Mouse (Mus musculus): ENCODE data around the gene Tubb3.

Tubb3 gene

DNA sequence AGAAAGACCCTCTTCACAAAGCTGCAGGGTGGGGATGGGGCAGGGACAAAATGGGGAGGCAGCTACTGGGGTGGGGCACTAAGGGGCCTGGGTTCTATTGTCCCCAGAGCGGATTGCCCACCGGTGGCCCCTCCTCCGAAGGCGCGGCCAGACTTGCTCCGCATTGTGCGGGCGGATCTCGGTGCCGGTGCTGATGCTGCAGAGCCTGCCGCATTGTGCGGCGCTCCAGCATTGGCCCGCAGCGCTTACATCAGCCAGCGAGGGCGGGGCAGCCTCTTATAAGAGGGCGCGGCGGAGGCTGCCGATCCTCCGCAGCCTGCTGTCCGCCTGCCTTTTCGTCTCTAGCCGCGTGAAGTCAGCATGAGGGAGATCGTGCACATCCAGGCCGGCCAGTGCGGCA, at the start of gene Tubb3:
Tubb3 (plus strand) TSS at position 179 of the 400 bp plus-strand sequence.
- peak; percentile 34 to 54 for DNase-seq (ENCODE audit: low spot score in 2 of 2)

DNA sequence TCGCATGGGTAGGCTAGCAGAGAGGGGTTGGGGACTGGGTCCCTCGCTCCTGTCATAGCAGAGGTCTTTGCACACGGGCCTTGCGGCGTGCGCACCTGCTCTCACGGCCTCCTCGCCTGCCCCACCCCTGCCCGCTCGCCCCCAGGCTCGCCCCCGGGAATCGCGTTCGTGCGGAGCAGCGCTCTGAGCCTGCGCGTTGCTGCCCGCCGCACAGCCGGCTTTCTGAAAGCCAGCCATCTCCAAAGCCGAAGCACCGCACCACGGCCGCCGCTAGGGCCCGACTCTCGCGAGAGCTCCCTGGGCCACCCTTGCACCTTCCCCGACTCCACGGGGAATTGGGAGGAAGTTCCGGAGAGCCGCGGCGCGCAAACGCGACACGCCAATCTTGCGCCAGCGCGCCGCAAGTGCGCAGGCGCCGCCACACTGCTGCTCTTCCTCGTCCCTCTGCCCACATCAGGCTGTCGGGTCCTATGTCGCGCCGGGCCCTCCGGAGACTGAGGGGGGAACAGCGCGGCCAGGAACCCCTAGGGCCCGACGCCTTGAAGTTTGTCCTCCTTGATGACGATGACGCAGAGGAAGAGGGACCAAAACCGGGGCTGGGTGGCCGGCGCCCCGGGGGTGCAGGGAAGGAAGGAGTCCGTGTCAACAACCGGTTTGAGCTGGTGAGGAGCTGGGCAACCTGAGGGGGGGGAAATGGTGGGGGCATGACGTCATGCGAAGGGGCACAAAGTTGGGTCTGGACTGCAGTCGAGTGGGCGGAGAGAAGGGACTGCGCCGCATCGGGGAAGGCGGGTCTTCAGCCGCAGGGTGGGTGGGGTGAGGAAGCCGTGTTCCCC, 37.6 kb upstream of the Tubb3 start, which contains the start of gene Tcf25:
Tcf25 (plus strand) TSS at position 351 of the 836 bp plus-strand sequence.
- peak; percentile 96 to 97 for DNase-seq (ENCODE audit: low spot score in 2 of 2)

DNA sequence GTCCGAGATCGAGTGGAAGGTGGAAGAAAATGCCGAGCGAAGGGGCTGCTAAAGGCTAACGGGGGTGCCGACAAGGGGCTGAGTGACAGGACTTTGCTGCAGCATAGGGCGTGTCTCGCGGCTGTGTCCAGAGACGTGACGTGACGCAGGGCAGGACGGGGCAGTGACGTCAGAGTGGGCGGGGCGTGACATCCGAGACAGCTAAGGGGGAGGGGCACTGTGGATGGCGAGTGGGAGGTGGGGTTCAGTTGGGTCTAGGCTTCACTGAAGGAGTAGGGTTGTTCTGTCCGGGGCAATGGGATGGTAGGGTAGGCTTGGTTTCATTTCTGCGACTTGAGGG, 37.0 kb upstream of the Tubb3 start:
- peak; percentile 89 to 91 for DNase-seq (ENCODE audit: low spot score in 2 of 2)

DNA sequence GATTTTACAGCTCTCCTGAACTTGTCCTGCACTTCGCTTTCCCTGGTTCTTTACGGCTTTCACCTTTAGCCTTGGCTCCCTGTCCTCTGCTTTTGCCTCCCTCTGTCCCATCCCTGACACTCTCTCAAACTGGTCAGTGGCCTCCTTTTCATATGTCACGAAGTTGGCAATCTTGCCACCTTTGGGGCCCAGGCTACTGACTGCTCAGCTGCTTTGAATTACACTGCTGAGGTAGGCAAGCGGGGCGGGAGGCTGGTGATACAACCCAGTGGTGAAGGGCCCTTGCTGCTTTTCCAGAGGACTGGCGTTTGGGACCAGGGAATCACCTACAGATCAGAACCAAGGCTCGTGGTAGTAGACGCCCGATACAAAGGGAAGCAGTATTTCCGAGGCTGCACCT, 35.5 kb upstream of the Tubb3 start:
- DNase-seq (ENCODE audit: low spot score in 2 of 2) = no peak

DNA sequence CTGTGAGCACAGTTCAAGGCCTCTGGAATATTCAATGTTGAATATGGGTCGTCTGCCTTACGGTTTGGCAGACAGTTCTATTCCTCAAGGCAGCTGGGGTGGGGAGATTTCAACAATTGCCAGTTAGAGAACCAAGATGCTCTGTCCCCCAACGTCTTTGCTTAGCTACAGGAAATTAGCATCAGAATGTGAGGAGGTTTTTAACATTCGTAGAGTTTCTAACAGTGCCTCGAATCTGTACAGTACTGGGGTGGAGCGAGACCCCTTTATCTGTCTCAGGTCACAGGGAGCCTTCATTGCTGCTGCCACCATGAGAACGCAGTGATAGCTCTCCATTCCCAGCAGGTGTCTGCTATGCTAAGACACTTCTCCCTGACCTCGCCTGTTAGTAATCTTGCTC, 35.1 kb upstream of the Tubb3 start:
- no peak for DNase-seq (ENCODE audit: low spot score in 2 of 2)

DNA sequence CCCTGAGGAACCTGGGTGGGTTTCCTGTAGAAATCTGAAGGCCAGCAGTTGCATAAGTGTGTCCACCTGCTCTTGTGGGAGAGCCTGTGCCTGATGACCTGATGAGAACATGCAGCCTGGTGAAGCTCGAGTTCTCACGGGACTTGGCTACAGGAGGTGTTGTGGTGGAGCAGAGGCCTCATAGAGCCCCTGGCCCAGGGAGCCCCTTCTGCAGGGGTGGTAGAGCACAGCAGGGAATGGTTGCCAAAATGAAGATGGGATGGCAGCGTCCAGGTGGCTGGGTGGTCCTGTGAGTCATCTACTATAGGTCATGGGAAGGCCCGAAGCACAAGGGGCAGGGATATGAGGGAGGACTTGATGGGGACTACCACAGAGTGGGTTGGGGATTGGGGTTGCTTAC, 29.5 kb upstream of the Tubb3 start:
- no peak for DNase-seq (ENCODE audit: low spot score in 2 of 2)

DNA sequence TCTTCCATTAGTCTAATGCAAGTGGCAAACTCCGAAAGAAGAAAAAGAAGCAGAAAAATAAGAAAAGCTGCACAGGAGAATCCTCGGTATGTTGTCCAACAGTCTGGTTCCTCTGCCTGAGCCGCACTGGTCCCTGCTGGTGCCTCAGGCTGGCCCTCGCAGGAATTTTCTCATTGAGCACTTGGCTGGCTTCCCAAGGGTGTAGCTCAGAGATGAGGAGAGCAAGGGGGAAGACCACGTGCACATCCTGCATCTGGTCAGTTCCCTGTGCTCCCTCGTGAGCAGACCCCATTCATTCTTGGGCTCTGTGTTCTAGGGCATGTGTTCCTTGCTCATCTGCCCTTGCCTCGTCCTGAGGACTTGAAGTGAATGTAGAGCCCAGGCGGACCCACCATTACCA, 28.7 kb upstream of the Tubb3 start:
- DNase-seq (ENCODE audit: low spot score in 2 of 2) = no peak

DNA sequence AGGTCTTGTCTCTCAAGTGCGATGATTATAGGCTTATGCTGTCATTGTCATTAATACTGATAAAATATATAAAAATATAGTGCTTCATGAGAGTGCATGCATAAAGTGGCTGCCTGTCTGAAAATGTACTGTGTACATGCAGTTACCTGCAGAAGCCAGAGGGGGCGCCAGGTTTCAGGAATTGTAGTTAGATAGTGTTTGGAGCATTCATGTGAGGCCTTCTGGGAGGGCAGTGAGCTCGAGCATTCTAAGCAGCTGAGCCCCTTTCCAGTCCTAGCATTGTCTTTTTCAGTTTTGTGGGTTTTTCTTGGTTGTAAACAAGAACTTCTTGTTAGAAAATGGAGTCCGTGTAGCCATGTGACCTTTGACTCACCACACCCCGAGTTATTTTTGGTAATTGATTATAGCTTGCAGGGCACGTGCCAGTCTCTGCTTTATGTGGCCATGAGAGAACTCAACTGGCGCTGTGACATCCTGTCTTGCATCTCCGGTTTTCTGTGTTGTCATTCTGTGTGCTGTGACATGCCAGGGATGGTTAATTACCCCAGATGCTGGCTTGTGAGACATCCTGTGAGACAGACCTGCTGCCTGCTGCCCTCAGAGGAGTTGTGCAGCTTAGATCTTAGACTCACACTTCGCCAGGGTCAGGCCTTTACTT, 26.2 kb upstream of the Tubb3 start:
- DNase-seq (ENCODE audit: low spot score in 2 of 2) = no peak

DNA sequence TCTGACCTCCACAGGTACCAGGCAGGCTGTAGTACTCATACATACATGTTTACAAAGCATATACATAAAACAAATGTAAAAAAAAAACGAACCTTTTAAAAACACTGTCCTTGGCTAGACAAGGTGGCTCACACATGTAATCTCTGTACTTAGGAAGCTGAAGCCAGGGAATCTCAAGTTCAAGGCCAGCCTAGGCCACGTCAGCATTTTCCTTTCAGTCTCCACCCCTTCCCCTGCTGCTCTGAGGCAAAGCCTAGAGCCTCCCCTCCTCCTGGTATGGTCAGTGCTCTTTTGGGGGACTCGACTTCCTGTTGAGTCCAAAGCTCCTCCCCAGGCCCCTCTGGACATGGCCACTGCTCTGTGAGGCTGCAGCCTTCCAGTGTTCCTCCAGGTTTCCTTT, 24.2 kb upstream of the Tubb3 start:
- DNase-seq (ENCODE audit: low spot score in 2 of 2) = no peak

DNA sequence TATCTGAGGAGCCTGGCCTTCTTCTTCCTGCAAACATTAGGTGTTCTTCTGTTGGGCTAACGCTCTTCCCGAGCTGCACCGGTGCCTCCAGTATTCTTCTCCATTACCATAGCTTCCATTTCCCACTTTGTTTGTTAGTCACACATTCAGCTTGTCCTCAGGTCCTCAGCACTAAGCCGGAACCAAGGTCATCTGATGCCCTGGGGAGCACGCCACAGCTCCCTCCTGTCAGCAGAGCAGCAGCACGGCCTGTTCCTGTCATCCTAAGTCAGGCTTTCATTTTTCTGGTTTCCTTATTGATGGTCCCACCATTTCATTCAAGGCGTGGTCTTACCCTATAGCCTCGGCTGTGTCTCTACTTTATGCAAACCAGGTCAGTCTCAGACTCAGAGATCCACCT, 23.4 kb upstream of the Tubb3 start:
- DNase-seq (ENCODE audit: low spot score in 2 of 2) = no peak

DNA sequence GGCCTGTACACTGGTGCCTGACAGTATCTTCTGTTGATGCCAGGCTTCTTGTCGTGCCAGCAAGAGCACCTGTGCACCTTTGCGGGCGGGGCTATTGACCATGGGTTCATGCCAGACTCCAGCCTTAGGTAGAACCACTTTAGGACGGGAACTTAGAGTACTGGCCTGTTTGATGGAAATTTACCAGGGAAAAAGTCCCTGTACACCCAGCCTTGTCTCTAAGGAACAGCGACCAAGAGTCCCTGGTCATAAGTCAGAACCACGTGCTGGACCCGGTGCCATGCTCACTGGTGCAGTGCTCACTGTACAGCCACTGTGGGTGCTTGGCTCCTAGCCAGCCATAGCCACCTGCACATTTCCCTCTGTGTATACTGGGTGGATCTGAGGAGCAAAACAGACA, 22.2 kb upstream of the Tubb3 start:
- DNase-seq (ENCODE audit: low spot score in 2 of 2) = no peak

DNA sequence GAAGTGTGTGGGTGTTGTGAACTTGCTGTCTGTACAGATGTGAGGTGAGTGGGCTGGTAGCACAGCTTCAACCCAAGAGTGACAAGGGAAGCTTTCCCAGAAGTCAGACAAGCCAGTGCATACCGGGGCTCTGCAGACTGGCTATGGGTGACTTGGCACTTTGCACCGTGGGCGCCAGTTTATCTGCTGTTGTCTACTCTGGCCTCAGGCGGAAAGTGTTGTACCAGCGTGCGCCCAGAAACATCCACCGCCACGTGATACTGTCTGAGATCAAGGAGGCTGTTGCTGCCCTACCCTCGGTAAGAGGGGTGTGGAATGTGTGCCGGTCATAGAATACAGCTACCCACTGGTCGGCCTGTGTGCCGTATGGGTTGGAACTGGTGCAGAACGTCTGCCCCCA, 12.9 kb upstream of the Tubb3 start:
- no peak for DNase-seq (ENCODE audit: low spot score in 2 of 2)

DNA sequence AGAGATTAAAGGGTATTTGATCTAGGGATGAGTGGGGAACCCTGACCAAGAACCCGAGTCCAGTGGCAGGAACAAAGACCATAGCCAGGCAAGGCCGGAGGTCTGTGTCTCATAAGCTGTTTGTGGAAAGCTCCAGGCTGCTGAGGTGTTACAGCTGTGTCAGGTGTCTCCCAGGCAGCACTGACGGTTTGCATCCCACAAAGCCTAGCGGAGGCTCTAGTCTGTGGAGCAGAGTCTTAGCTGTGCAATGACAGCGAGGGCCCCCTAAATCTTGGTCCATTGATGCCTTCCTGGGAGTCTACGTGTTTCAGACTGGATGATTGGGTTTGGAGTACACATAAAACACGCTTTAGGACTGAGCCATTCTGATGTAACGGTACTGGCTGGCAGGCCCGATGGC, 9.3 kb upstream of the Tubb3 start:
- DNase-seq (ENCODE audit: low spot score in 2 of 2) = no peak

DNA sequence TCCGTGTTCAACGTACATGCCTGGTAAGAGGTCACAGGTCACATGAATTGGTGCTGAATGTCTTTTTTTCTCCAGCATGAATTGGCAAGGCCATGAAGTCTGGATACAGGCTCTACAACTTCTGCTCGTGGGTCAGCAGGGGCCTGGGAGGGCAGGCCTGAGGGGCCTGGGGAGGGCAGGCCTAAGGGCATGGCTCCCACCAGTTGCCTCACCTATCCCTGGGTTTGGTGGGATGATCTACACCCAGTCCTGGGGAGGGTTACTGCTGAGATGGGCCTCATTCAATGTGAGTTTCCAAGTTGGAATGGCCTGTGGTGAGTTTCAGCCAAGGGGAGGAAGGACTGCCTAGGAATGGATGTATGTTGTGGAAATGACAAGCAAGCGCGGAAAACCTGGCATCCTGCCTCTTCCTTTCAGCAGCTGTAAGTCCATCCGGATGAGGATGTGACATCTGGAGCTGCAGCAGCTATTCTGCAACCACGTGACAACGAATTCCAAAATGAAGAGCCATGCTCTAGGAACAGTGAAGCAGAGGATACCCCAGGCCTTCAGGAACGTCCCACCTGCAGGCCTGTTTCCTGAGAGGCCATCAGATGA, 8.4 kb upstream of the Tubb3 start:
- DNase-seq (ENCODE audit: low spot score in 2 of 2) = no peak

DNA sequence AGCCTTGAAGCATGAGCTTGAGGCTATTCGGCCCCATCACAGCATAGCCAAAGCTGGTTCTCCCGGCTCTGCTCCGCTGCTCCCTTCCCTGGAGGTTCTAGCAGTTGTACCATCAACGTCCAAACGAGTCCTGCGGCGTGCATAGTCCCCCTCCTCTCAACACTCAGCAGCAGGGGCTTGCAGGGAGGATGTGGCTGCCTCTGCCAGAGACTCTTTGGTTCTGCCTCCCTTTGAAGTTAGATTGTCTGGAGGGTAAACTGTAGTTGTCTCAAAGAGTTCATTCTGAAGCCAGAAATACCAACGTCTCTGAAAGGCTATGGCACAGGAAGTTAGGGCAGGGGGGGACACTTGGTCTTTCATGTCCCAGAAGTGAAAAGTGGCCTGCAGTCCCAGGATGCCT, 6.7 kb upstream of the Tubb3 start:
- no peak for DNase-seq (ENCODE audit: low spot score in 2 of 2)

DNA sequence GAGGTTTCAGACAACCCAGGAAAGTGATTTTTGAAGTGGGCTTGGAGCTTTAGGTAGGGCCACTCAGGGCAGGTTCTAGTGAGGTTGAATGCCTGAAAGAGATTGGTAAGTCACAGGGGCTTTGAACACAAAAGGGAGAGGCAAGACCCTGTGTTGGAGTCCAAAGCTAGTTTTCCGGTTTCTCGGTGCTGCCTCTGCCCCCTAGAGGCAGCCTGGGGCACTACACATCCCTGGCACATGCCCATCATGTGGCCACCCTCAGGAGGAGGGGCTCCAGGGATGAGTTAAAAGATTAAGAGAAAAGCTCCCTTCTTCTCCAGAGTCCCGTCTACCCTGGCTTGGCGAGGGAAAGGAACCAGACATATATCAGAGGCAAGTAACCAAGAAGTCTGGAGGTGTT, 4.4 kb upstream of the Tubb3 start, which contains the start of gene Mc1r:
Mc1r (plus strand) TSS at position 322 of the 400 bp plus-strand sequence.
- peak; percentile 37 to 50 for DNase-seq (ENCODE audit: low spot score in 2 of 2)

DNA sequence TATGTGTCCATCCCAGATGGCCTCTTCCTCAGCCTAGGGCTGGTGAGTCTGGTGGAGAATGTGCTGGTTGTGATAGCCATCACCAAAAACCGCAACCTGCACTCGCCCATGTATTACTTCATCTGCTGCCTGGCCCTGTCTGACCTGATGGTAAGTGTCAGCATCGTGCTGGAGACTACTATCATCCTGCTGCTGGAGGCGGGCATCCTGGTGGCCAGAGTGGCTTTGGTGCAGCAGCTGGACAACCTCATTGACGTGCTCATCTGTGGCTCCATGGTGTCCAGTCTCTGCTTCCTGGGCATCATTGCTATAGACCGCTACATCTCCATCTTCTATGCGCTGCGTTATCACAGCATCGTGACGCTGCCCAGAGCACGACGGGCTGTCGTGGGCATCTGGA, 3.6 kb upstream of the Tubb3 start:
- no peak for DNase-seq (ENCODE audit: low spot score in 2 of 2)

DNA sequence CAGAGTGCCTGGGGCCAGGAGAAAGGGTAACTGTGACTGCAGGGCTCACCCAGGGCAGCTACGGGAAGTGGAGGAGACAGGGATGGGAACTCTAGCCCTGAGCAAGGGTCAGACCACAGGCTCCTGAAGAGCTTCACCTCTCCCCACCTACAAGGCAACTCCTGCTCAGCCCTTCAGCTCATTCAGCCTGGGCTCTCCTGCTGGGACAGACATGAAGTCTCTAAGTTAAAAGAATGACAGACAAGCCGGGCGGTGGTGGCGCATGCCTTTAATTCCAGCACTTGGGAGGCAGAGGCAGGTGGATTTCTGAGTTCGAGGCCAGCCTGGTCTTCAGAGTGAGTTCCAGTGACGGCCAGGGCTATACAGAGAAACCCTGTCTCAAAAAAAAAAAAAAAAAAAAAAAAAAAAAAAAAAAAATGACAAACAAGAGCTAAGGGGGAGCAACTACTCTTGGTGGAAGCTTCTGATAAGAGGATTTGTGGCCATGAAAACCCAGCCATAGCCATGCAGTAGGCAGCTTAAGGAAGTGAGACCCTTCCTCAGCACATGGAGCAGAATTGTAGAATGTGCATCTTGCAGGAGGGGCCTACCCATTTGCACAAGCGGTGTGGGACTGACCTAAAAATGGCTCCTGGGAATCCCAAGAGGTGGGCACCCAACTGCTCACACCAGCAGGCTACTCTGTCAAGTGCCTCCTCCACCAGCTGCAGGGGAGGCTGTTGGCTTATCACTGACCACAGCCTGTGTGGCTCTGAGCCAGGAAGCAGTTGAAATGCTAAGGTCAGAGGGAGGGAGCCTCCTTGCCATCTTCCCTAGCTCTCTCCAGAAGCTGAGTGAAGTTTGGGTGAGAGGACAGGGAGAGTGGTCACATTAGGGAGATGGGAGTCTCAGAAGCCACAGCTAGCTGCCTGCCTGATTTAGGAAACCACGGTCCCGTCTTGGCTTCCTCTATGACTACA, 2.4 kb upstream of the Tubb3 start:
- DNase-seq (ENCODE audit: low spot score in 2 of 2) = peak; percentile 27 to 44

DNA sequence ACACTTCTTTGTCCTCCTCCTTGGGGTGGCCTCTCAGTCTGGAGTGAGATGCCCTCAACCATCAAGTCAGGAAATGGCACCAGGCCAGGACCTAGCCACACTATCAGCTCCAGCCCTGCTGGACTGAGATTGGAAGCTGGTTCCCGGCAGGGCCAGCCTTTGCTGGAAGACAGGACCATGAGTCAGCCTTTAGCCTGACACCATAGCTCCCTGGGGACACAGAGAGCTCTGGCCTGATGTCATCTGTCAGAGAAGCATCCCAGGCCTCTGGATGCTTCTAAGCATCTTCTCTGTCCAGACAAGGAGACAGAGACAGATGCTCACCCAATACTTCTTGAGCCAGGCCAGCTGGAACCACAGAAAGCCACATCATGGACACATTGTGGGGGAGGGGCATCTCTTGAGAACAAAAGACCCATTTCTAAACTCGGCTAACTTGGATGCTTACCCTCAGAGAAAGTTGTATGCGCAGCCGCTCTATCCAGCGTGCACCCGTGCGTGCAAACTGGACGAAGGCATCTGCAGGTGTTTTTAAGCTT, 1.1 kb upstream of the Tubb3 start:
- DNase-seq (ENCODE audit: low spot score in 2 of 2) = no peak

DNA sequence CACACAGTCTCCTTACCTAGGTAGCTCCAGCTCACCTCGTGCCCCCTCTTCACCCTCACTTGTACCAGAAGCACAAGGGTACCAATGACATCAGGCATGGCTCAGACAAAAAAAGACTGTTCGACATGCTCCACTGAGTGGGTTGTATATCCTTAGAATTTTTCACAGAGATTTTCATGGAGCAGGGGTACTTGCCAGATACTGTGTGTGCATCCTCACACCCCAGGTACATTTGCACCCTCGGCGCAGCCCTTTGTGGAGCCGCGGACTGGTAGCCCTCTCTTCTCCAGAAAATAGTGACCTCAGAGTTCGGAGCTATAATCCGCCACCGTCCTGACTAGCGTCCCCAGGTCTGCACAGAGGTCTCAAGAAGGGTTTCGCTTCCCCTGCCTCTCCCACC, 436 bp upstream of the Tubb3 start:
- no peak for DNase-seq (ENCODE audit: low spot score in 2 of 2)

DNA sequence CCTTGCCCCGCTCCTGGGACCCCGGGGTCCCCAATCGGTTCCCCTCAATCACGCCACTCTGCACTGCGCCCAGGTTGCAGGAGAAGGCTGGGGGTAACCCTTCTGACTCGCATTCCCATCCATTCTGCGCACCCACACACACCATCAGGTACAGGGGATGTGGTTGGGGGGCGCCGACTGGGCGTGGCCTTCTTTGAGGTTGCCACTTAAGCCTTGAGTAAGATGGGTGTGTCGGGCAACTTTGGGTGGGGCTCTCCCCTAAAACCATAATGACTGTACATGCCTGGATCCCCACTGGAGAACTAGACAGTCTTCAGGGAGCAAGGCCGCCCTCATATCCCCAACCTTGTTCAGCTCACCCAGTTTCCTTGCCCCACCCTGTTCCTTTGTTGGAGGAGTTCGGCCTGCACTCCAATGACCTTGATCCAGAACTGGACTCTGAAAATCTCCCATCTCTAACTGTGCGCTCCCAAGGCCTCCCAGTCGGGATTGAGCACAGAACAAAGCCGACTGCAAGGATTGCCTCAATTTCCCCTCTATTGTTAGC, 630 bp downstream of the Tubb3 start:
- DNase-seq (ENCODE audit: low spot score in 2 of 2) = no peak
